Mouse (Mus musculus) thymus, adult 18-20 months (tissue): ENCODE measurements around the gene Med15.
"Not testable (repeated sequence)": the region's sequence is repeated elsewhere in the genome, so short reads cannot be mapped to it uniquely, and the experiment has no call there.

Experiments
- DNase-seq, 2 experiments: peaks; one replicate each; pipeline ENCODE4 v3.0.0; 2022; ENCODE audit warnings: mixed read lengths in 2 of 2

The Med15 gene

DNA sequence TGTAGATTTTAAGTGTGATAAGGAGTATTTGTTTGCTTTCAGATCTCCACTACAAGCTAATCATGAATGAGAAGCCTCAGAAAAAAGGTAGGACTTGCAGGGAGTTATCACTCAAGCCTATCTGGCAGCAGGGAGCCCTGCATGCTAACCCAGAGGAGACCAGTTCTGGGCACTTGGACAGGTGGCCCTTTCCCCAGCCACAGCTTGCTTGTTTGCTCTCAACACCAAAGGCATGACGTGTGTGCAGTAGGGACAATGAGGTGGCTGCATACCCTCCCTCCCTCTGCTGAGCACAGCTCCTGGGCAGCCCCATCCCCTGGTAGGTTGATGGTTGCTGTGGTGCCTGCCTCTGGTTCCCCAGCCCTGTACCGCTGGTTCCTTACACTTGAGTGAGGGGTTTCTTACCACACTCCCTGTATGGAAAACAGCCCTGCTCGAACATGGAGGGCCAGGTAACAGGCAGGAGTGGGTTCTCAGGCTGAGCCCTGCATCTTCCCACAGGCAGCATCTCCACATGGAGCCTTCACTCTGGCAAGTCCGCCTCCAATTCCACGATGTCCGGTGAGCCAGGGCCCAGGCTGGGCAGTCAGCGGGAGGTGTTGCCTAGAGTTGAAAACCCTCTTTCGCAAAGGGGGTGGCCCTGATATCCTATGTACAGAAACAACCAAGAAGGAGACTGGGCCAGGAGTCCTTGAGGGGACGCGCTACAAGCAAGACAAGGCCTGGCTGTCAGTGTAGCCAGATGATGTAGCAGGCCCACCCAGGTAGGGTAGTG, 84.9 kb downstream of the Med15 start:
- DNase-seq, result no peak

DNA sequence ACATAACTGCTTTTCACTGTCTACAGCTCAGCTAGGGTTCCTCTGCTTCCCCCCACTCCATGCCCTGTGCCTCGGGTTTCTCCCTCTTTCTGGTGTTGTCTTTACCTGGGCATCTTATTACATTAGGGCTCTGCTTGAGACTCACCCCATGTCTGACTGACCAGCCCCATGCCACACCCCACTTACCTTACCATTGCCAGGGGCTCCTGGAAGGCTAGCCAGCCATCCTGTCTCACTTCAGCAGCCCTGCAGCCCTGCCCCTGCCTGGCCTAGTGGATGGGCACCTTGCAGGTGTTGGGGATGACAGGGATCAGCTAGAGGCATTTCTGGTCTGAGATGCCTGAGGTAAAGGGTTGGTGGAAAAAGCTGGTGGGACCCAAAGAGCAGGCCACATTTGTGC, 85.5 kb downstream of the Med15 start:
- no peak for DNase-seq

DNA sequence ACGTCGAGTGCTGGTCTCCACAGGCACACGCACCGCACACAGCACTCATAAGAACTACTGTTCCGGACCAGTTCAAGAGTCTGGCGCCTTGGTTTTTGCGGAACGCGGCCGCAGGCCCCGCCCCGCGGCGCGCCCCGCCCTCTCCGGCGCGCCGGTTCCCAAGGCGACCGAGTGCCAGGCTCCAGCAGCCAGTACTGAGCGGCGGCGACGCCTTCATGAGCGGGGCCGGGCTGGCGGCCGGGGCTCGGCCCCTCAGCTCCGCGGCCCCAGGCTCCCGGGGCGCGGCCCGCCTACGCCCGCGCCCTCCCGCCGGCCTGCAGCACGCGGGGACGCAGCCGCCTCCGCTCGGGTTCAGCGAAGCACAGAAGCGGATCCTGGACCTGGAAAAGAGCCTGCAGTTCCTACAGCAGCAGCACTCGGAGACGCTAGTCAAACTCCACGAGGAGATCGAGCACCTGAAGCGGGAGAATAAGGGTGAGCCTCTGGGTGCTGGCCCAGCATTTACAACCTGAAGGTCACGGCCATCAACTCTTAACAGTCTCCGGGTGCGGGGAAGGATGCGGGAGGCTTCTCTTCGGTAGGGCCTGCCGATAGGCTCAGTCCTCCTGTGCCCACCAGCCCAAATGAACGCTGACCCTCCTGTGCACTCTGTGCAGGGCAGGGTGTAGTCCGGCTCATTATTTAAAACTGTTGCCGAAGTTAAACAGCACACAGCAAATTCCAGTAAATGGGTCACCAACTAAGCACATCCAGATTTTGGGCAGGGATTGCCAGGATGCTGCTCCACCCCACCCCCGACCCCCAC, 86.2 kb downstream of the Med15 start, which contains the start of gene Ccdc74a:
Ccdc74a (plus strand) TSS at position 161 of the 805 bp plus-strand sequence.
- peak; percentile 62 to 66 for DNase-seq

DNA sequence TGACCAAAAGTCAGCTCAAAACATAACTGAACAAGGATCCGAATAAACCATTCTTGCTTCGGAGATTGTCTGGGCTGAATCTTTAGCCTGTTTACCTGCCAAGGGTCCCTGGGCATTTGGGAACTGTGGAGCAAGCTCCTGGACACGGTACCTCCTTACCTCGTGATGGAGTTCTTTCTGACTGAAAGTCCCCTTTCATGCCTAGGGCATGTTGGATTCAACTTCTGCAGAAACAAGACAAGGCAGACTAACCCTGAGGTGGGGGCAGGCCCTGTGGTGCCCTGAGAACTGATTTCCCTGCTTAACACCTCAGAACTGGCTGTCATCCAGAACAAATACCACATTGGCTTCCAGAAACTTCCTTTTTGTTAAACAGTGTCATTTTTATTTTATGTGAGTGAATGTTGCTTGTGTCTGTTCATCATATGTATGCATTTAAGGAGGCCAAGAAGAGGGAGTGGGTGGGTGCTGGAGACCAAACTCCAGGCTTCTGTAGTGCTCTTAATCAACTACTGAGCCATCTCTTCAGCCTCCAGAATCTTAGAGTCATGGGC, 89.2 kb downstream of the Med15 start:
- no peak for DNase-seq

DNA sequence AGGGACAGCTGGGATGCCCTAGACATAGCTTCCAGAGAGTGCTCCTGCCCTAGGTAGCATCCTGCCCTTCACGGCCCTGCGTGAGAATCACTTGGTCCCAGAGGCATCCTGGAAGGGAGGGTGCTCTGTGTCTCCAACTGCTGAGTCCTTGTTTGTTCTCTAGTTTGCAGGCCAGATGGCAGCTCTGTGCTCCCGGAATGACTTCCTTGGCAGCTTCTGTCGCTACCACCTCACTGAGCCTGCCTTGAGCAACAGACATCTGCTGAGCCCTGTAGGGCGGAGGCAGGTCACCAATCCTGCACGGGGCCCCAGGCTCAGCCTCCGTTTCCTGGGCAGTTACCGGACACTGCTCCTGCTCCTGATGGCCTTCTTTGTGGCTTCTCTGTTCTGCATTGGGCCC, 90.4 kb downstream of the Med15 start:
- no peak for DNase-seq

DNA sequence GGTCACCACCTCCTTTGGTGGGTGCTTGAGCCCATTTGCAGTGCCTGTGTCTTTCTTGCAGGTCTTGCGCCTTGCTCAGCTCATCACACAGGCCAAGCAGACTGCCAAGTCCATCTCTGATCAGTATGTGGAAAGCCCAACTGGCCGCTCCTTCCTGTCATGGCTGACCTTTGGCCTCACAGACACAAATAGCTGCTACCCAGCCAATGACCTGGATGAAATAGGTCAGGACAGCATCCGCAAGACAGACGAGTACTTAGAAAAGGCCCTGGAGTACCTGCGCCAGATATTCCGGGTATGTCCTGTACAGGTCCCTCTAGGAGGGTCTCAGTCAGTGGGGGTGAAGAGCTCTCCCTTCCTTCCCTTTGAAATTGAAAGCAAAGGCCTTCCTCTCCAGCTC, 91.4 kb downstream of the Med15 start:
- no peak for DNase-seq

DNA sequence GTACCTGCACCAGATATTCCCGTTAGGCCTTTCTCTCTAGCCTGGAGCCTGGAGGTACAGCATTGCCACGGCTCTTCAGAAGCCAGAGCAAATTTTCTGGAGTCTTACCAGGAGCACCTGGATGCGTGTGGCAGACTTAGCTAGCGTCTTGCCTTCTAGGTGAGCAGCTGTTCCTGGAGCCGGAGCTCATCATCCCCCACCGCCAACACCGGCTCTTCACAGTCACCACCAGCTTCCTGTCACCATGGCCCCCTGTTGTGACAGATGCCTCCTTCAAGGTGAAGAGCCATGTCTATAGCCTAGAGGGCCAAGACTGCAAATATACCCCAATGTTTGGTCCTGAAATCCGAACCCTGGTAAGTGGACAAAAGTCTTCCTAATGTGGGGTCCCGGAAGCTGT, 92.0 kb downstream of the Med15 start:
- no peak for DNase-seq

DNA sequence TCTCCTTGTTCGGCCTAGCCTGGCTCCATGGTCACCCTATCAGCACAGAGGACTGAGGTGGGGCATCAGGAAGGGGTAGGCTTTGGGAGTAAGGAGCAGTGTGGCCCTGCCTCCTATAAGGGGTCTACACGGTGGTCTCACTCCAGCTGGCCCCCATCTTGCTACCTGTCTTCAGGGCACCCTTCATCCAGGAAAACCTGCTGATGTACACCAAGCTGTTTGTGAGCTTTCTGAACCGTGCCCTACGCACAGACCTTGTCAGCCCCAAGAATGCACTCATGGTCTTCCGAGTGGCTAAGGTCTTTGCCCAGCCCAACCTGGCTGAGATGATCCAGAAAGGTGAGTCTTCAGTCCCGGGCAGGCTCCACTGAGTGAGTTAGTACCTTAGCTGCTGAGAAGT, 92.7 kb downstream of the Med15 start:
- no peak for DNase-seq

DNA sequence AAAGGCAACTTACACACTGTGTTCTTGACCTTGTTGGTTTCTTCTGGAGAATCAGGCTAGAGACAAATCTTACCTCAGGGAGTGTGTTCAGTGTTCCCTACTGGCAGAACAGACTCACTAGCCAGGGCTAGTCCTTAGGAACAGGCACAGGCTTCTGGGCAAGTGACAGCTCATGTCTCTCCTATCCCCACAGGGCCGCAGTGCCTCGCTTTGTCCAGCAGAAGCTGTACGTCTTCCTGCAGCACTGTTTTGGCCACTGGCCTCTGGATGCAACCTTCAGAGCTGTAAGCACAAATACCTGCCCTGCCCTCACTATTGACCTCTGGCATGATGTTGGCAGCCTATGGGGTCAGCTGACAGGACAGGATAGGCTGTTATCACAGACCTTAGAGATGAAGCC, 93.6 kb downstream of the Med15 start:
- DNase-seq, result no peak

DNA sequence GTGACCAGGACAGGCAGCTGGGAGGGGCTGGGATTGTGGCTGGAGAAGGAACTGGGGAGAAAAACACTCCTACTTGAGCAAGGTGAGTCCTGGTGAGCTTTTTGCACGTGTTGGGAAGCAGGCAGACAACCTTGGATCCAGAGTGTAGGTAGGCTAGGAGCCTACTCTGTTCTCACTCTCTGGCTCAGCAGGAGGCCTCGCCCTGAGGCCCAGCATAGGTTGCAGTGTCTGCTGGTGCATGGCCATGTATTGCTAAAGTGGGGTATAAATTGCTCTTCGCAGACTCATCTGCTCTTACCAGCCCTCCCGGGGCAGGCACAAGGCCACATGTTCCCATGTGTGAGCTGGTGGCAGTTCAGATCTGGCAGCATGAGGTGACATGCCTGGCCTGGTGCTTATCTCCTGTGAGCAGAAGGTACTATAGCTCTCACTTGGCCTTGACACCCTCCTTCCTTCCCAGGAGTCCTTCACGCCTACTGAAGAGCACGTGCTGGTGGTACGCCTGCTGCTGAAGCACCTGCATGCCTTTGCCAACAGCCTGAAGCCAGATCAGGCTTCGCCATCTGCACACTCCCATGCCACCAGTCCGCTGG, 94.6 kb downstream of the Med15 start:
- no peak for DNase-seq

DNA sequence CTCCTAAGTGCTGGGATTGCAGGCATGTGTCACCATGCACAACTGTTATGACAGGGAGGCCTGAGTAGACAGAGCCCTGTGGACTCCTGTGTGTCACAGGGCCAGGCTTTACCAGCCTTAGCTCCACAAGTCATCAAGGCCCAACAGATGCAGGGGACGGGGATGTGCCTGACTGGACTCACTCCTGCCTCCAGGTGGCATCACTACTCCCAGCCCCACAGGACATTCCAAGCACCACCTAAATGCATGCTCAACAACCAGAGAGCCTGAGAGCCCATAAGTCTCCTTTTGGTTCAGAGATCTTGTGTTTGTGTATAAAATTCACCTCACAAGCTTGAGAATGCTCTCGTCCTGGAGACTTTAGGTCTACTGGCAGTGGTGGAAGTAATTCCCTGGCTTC, 95.1 kb downstream of the Med15 start:
- no peak for DNase-seq

DNA sequence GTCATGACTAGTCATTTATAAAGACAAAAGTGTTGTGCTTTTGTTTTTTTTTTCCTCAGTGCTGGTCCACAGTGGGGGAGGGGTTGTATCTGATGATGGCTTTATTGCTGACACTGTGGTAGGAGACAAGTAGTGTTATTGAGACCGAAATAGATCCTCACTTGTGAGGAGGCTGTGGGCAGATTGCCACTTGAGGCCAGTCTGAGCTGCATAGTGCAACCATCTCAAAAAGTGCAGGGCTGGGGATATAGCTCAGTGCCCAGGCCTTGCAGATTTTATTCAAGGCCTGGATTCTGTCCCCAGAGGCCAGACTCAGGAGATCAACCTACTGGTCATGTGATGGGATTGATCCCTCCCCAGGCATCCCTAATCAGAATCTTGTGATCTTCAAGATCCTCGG, 95.8 kb downstream of the Med15 start:
- no peak for DNase-seq

DNA sequence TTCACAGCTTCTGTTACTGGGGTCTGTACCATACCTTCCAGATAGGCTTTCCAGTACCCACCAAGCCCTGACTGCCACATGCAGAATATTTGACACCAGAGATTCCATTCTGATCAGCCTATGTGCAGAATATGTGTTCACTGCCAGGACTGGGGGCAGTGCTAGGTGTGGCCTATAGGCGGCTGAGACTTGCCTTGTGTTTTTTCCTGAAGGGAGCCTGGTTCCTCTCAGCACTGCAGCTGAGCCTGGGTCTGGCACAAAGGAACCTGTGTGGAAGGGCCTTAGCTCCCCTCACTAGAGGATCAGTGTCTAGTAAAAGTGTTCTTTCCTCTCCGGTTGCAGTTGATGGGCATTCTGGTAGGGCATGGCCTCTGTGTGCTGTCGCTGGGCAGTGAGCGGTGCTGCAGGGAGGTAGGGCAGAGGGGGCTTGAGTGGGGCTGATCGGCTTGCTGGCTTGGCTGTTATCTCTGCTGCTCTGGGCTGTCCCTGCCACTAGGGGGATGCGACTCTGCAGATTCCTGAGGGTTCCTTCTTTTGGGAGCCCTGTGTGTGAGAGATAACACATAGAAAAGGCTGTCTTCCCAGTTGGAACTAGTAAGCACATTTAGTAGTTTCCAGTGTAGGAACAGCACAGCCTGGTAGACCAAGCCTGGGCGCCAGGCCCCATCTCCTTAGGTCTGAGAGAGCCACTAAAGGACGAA, 99.1 kb downstream of the Med15 start:
- no peak for DNase-seq

DNA sequence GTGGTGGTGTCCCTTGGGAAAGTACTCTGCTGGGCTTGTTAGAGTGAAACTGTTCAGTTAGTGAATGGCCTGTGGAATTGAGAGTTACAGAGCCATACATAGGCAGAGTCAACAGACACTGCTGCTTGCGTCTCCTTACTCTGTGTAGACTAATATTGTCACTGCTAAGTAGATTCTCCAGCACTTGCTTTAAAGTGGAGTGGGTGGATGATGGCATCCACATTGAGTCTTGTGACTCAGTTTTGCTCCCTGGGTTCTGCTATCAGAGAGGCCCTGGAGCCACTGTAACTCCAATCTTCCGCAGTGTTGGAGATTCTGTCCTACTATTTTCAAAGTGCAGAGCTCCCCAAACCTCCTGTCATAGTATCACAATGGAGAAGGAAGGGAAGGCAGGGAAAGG, 100.1 kb downstream of the Med15 start:
- DNase-seq, result no peak

DNA sequence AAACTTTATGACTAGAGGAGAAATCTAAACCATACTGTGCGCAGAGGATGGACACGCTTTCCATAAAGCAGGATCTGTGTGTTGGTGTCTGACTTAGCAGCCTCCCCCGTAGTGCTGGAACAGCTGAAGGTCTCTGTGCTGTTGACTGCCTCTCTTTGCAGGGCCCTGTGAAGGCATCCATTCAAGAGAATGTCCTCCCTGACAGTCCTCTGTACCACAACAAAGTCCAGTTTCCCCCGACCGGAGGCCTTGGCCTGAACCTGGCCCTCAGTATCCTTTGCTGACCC, 106.5 kb downstream of the Med15 start:
- DNase-seq, result no peak

DNA sequence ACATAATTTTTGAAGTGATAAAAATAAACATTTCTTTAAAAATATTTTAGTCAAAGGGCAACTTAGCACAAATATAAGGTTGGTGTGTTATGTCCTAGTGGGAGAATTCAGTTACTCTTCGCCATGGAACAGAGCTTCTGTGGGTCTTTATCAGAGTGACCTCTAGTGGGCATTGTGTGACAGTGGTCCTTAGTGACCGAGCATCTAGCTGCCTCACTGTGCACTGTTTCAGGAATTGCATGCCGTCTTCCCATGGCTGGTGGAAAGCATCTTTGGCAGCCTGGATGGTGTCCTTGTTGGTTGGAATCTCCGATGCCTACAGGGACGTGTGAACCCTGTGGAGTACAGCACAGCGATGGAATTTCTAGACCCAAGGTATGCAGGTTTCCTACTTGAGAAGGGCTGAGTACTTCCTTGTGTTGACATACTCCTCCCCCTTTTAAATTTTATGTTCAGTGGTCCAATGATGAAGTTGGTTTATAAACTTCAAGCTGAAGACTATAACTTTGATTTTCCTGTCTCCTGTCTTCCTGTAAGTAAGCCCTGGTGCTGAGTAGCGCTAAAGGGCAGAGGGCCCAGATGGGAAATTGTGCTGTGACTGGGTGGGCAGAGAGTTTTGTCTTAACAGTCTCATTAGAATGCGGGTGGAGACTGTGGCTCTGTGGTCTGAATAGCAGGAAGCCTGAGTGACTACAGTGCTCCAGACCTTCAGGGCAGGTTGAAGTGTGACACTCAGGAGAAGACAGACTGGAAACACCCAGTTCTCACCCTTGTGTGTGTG, 107.0 kb downstream of the Med15 start:
- DNase-seq, result no peak

DNA sequence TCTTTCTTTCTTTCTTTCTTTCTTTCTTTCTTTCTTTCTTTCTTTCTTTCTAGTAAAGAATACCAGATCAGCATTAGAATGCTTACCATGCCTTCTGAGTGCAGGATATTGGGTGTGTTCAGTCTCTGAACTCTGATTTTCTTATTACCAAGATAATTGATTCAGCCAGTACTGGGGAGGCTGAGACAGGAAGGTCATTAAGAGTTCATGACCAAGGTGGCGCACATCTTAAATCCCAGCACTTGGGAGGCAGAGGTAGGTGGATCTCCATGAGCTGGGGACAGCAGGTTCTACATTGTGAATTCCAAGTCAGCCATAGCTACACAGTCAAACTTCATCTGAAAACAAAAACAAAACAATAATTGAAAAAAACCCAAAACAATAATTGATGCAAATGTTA, 110.8 kb downstream of the Med15 start:
- DNase-seq, result no peak

DNA sequence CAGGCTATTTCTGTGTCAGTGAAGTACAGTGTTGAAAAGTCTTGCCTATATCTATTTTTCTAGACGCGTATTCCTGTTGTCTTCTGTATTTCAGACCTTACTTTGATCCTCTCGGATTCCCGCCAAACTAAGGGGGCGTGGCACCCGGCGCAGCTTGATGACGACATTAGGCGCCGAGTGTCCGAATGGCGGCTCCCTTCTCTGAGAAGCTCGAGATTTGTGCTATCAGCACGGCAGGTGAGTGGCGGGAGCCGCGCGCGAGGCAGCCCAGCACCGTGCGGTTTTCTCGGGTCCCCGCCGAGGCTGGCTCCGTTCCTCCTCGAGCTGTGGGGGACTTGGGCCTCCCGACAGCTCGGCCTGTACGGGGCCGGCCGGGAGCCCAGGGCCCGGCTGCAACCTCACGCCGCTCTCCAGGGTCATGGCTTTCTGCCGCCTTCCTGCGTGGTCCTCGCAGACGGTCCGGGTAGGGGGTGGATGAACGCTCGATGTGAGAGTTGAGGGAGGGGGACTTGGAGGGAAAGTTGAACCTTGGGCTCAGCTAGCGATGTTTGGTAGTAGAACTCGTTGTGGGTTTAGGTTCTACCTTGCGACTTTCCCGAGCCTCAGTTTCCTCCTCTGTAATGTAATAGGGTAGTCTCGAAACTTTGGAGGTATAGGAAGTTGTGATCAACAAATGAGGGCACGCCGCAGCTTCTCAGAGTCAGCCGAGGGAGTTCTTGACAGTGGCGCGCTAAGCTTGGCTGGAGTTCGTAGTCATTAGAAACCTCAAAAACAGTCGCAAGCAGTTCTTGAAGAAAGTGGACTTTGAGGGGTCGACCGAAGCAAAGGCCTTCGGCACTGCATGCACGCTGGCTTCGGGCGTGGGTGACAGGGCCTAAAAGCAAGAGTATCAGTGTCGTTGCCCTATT, 113.2 kb downstream of the Med15 start, which contains the start of gene Smpd4:
Smpd4 (plus strand) TSS at position 157 of the 908 bp plus-strand sequence.
- DNase-seq, result peak; percentile 67 to 75

DNA sequence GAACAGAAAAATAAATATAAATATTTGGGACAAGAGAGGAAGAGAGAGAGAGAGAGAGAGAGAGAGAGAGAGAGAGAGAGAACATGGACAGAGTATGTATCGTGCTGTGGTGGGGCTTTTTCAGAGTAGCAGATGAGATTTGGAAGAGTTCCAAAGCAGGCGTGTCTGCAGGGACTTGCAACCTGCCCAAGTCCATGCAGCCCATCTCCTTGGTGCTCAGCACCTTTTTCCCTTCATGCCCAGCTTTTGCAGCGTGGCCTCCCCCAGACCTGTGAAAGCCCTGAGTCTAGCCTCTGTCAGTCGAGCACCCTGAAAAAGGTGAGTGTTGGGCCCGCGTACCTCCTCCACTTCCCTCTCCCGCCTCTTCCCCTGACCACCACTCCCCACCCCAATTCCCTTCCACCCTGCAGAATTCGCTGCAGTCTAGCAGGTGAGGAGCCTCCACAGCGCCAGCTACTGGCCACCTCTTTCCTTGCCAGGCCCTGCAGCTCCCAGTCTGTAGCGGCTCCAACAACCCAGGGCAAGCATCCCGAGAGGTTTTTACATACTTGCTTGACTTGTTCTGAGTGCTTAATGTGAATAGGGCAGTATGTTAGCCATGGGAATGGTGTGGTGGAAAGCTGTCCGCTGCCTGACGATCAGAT, 114.6 kb downstream of the Med15 start:
- peak; percentile 21 to 30 for DNase-seq

DNA sequence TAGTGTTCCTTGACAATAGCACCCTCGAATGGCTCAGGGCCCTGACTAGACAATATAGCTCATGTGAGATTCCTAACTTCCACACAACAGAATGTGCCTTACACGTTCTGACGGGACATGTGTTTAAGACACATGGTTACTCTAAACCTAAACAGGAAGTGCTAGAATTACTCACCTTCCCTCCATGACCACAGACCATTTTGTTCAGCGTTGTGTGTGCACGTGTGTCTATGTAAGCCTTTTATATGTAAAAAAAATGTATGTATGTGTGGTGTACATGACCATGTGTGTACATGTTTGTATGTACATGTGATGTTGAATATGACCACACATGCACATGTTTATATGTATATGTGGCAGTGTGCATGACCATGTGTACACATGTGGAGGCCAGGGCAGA, 116.5 kb downstream of the Med15 start:
- DNase-seq, result no peak

DNA sequence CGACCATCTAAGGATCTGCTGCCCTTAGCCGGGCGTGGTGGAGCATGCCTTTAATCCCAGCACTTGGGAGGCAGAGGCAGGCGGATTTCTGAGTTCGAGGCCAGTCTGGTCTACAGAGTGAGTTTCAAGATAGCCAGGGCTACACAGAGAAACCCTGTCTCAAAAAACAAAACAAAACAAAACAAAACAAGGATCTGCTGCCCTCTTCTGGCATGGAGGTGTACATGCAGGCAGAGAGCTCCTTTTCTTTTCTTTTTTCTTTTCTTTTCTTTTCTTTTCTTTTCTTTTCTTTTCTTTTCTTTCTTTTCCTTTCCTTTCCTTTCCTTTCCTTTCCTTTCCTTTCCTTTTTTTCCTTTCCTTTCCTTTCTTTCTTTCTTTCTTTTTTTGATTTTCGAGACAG, 118.0 kb downstream of the Med15 start:
- not testable (repeated sequence) for DNase-seq
